Mouse (Mus musculus) erythroblast, embryonic 14.5 days (primary cell): ENCODE data around the gene Muc1. TPM values are rescaled to one million over a fixed set of nuclear protein-coding genes. Genes with fewer than 3 reads are reported as not detected.

Experiments used
- H3K27me3 ChIP-seq: 2 replicates; pipeline ENCODE4 v1.6.1; 2012; ENCODE audit warnings: inconsistent platforms; ENCODE audit not compliant: control insufficient read depth
- H3K36me3 ChIP-seq: 2 replicates; pipeline ENCODE4 v1.6.1; 2012; ENCODE audit warnings: mild to moderate bottlenecking, inconsistent platforms; ENCODE audit not compliant: control insufficient read depth
- H3K4me1 ChIP-seq: 2 replicates; pipeline ENCODE4 v1.6.1; 2012; ENCODE audit warnings: inconsistent platforms; ENCODE audit not compliant: control insufficient read depth
- H3K4me3 ChIP-seq: replicated peaks from 2 replicates; pipeline ENCODE3; 2012; ENCODE audit warnings: moderate library complexity, mild to moderate bottlenecking, inconsistent platforms
- H3K9me3 ChIP-seq: 2 replicates; pipeline ENCODE4 v1.6.1; 2012; ENCODE audit warnings: low read length, inconsistent platforms, mixed read lengths; ENCODE audit not compliant: control insufficient read depth
- GATA1 ChIP-seq: IDR thresholded peaks from 2 replicates; pipeline ENCODE4 v1.6.1; 2012; ENCODE audit warnings: low read length, inconsistent platforms, mixed read lengths
- TAL1 ChIP-seq: IDR thresholded peaks from 3 replicates; pipeline ENCODE4 v1.6.1; 2012; ENCODE audit warnings: low read length, inconsistent platforms, mixed read lengths
- polyA plus RNA-seq: library from polyadenylated mRNA; stranded (reverse); fragments of >175 nt; gene quantifications from 2 replicates; pipeline ENCODE4 v1.2.3, GENCODE M21; 2012

The Muc1 gene
- polyA plus RNA-seq, 1 experiment, result not detected

- H3K4me1 ChIP-seq, result peaks cover 33% of the 10 kb centered on the region
- TF ChIP-seq TAL1 (no peak), GATA1 (no peak)
- H3K27me3 ChIP-seq, result peaks cover 33% of the 10 kb centered on the region
- H3K36me3 ChIP-seq, result no peaks in the 10 kb centered on the region
- no peaks in the 10 kb centered on the region for H3K9me3 ChIP-seq
- H3K4me3 ChIP-seq, result no peak overlapping the region
Observed at GRCm38 (mm10) chr3:89242331-89242895, 13.6 kb downstream of the Muc1 start.

DNA sequence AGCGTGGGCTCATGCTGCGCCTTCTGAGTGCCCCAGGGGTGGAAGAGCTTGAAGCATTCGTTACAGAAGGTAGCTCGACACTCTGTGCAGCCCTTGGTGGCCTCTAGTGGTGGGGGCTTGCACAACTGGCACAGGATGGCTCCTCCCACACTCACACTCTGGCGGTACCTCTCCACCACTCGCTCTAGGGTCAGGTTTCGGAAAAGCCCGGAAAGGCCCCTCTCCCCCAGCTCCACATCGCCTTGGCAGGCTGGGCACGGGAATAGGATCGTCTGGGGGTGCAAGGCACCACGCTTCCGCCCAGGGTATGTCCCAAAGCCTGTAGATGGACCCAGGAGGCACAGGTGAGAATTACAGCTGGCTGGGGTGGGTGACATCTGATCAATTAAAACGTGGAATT lies 14.8 kb downstream of the Muc1 start:
- H3K27me3 ChIP-seq, result peaks cover 30% of the 10 kb centered on the region

GRCm38 (mm10) chr3:89244158-89244981 lies 15.5 kb downstream of the Muc1 start:
- peaks cover 35% of the 10 kb centered on the region for H3K4me1 ChIP-seq
- peaks cover 3% of the 10 kb centered on the region for H3K36me3 ChIP-seq
- H3K27me3 ChIP-seq, result peaks cover 30% of the 10 kb centered on the region
- no peaks in the 10 kb centered on the region for H3K9me3 ChIP-seq
- no peak for TF ChIP-seq TAL1
- TF ChIP-seq GATA1, result no peak
- no peak overlapping the region for H3K4me3 ChIP-seq

More for the DNA sequence above, 14.8 kb downstream of the Muc1 start:
- Histone ChIP-seq H3K4me1 (peaks cover 35% of the 10 kb centered on the region), H3K36me3 (no peaks in the 10 kb centered on the region; the same call in 1 of the 2 replicates), H3K4me3 (no peak overlapping the region), H3K9me3 (no peaks in the 10 kb centered on the region)
- TF ChIP-seq GATA1, result no peak
- TF ChIP-seq TAL1, result no peak

- Histone ChIP-seq H3K9me3 (no peaks in the 10 kb centered on the region), H3K4me3 (no peak overlapping the region), H3K4me1 (peaks cover 35% of the 10 kb centered on the region), H3K36me3 (peaks cover 9% of the 10 kb centered on the region), H3K27me3 (peaks cover 30% of the 10 kb centered on the region)
- TF ChIP-seq GATA1 (no peak), TAL1 (no peak)
Observed at GRCm38 (mm10) chr3:89244982-89245687, 16.3 kb downstream of the Muc1 start.

DNA sequence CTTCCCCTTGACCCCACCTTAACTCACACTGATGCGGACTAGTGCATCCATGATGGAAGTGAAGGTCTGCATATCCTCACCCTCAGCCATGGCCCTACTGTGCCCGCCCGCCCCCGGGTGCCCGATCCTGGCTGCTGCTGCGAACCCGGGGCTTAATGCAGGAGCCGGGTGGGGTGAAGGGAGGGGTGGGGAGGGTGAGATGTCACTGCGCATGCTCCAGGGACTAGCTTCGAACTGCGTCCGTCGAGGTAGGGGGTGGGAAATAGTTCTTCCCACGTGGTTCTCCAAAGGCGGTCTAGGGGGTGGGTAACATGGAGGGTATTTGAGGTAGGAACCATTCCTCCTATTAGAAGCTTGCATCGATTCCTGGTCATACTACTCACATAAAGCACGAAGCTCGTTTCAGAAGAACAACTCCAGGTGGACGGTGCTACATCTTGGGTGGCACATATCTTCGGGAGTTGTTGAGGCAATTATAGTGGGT lies 16.9 kb downstream of the Muc1 start, which contains the start of gene Krtcap2:
Gene Krtcap2 (plus strand): TSS at position 279 of the 484 bp plus-strand sequence.
- Histone ChIP-seq H3K4me3 (peak within 1 kb of the TSS; percentile 82), H3K9me3 (no peaks in the 10 kb centered on the region), H3K27me3 (peaks cover 35% of the 10 kb centered on the region), H3K36me3 (peaks cover 9% of the 10 kb centered on the region), H3K4me1 (peaks cover 39% of the 10 kb centered on the region)
- TF ChIP-seq TAL1, result no peak
- no peak for TF ChIP-seq GATA1

- H3K9me3 ChIP-seq, result no peaks in the 10 kb centered on the region
- TF ChIP-seq TAL1, result no peak
- no peak for TF ChIP-seq GATA1
- H3K4me1 ChIP-seq, result peaks cover 46% of the 10 kb centered on the region
- peaks cover 9% of the 10 kb centered on the region for H3K36me3 ChIP-seq
- H3K4me3 ChIP-seq, result peak within 1 kb of the TSS; percentile 82
- H3K27me3 ChIP-seq, result peaks cover 42% of the 10 kb centered on the region
Observed at GRCm38 (mm10) chr3:89246261-89247100, 17.6 kb downstream of the Muc1 start, which contains the start of gene Trim46. TSS of gene Trim46 (minus strand) at chr3:89246309.

- Histone ChIP-seq H3K9me3 (no peaks in the 10 kb centered on the region), H3K4me1 (peaks cover 48% of the 10 kb centered on the region), H3K36me3 (peaks cover 9% of the 10 kb centered on the region), H3K27me3 (peaks cover 52% of the 10 kb centered on the region), H3K4me3 (no peak overlapping the region)
- TF ChIP-seq GATA1, result no peak
- TF ChIP-seq TAL1, result no peak
Observed at GRCm38 (mm10) chr3:89247466-89247865, 18.6 kb downstream of the Muc1 start.

GRCm38 (mm10) chr3:89250435-89251040 lies 21.7 kb downstream of the Muc1 start:
- no peak for TF ChIP-seq GATA1
- no peak for TF ChIP-seq TAL1
- H3K4me1 ChIP-seq, result peaks cover 36% of the 10 kb centered on the region
- no peaks in the 10 kb centered on the region for H3K9me3 ChIP-seq
- H3K4me3 ChIP-seq, result no peak overlapping the region
- peaks cover 41% of the 10 kb centered on the region for H3K27me3 ChIP-seq
- H3K36me3 ChIP-seq, result peaks cover 9% of the 10 kb centered on the region
